Mouse (Mus musculus) cerebellum, postnatal 4 days (tissue): Measurements from ENCODE around the gene Cmbl.

Experiments used
- DNase-seq, 2 experiments: peaks; one replicate each; pipeline ENCODE4 v3.0.0; 2022; ENCODE audit warnings: low spot score in 2 of 2, mixed read lengths in 1 of 2

Gene Cmbl

DNA sequence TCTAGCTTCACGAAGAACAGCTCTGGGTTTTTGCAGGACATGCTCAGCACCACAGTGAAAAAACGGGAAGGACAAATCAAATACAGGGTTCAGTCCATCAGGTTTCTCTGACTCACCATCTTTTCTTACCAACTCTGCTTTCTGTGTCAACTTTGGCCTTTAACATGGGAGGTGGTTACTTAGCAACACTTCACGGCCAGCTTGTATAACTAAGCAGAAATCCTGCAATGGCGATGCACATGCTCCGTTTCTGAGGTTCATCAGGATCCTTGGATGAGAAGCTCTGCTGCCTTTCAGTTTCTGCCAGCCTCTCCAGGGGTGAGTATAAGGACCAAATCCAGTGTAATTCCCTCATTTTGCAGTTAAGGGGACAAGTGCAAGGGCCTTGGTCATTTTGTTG is at the start of gene Cmbl:
Cmbl (plus strand) TSS at position 206 of the 400 bp plus-strand sequence.
- DNase-seq = no peak

- DNase-seq = no peak
Observed at GRCm38 (mm10) chr15:31517186-31517585, 48.0 kb upstream of the Cmbl start.

DNA sequence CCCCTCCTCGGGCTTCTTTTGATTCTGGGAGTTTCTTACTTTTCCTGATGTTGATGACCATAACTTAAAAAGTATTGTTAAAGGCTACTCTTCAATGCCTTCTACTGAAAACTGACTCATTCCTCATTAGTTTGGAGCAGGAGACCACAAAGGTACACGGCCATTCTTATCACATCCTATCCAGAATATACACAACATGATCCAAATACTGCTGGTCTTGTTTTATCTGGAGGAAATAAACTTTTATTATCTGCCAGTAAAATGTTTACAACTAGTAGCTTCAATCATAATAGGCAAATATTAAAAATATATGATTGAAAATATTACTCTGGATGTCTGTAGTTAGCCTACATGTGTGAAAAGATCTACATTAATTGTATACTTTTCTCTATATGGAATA is 46.8 kb upstream of the Cmbl start:
- DNase-seq = no peak

GRCm38 (mm10) chr15:31519000-31519399 is 46.2 kb upstream of the Cmbl start:
- DNase-seq = no peak

DNA sequence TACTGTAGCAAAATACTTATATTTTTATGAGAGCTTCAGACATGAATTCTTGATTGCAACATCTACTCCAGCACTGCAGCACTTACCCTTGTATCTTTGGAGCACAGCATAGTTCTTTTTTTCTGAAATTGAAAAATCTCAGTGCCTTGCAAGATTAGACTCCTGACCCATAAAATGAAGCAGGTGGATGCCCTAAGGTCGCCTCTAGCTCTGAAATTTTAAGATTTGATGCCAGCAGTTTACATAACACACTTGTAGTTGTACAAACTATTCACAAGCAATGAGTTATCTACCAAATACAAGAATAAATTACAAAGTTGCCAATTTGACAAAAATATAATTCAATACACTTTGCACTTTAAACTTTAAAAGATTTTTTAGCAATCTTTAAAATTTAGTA is 38.7 kb upstream of the Cmbl start:
- DNase-seq = no peak

- DNase-seq = no peak
Observed at GRCm38 (mm10) chr15:31528477-31528876, 36.7 kb upstream of the Cmbl start.

DNA sequence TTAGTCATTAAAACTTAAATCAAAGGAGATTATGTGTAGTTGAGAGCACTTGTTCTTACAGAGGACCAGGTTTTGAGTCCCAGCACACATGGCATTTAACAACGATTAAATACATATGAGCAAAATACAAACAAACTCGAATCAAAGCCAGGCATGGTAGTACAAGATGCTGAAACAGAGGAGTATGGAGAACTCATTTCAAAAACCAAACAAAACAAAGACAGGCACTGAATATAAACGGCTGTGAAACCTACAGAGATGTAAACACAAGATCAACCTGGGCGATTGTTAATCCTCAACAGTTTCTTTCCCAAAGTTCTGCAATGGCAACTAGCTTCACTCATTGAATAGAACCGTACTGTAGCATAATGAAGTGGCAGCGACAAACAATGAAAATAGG is 36.1 kb upstream of the Cmbl start:
- DNase-seq = no peak

- DNase-seq = peak; percentile 30 to 50
Observed at GRCm38 (mm10) chr15:31529811-31530658, 35.2 kb upstream of the Cmbl start.

GRCm38 (mm10) chr15:31530659-31531445 is 34.3 kb upstream of the Cmbl start, which contains the start of gene March6:
Gene March6 (minus strand): TSS chr15:31531053.
- peak; percentile 84 to 93 for DNase-seq

GRCm38 (mm10) chr15:31531446-31532330 is 33.5 kb upstream of the Cmbl start:
- DNase-seq = no peak

DNA sequence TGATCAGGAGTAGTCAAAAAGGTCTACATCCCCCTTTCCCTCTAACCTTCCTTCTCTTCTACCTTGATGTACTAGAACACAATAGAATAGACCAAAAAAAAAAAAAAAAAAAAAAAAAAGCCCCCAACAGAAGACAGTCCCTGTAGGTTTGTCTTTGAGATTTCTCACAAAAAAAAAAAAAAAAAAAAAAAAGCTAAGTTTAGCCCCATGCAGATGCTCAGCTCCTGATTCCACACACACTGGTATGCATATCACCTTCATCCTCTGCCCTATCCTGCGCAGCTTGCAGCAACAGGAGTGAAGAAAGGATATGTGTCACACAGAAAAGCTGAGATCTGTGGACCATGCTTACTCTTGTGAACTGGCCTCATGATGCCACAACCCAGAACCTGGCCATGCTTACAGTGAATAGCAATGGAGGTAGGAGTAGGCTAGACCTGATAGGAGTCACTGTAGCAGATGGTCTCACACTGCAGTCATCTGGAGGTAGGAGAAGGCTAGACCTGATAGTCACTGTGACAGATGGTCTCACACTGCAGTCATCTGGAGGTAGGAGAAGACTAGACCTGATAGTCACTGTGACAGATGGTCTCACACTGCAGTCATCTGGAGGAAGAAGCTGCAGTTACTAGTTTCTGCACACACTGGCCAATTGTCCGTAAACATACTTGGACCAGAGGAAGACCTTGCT is 32.7 kb upstream of the Cmbl start:
- no peak for DNase-seq

DNA sequence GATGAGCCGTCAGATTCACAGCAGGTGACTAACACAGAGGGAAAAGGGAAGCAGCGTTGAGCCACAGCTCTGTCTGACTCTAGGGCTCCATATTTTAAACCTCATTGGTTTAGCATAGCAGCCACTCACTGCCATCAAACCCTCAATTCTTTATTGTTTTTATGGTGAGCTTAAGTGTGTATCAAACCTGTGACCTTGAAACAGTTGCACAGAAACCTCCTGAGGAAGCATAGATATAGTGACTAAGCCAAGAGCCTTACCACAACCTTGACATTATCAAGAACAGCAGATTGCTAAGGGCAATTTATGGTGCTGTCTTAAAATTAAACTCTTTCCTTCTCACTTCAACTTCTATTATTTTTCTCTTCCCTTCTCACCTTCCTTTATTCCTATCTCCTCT is 31.7 kb upstream of the Cmbl start:
- no peak for DNase-seq

GRCm38 (mm10) chr15:31534421-31535258 is 30.5 kb upstream of the Cmbl start:
- DNase-seq = no peak

DNA sequence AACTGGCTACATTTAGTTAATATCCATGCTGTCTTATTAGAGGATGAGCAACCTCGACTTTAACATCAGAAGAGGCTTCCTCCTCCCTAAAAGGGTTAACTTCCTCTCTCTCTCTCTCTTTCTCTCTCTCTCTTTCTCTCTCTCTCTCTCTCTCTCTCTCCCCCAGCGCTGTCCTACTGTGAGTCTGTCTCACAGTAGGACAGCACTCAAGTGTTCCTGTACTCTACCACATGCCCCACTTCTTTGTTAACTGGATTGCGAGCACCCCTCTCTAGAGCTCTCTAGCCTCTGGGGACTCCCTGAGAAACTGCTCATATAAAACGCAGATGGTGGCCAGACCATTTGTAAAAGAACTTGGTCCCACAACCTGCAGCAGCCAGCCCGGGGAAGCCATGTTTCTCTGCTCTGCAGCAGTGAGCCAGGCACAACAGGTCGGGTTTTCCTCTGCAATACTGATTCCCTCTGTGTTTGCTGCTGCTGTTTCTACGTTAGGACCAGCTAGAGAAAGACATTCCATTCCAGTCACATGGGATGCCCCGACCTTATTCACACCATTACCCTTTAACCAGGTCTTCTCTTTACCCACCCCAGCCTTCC is 29.8 kb upstream of the Cmbl start:
- DNase-seq = no peak

DNA sequence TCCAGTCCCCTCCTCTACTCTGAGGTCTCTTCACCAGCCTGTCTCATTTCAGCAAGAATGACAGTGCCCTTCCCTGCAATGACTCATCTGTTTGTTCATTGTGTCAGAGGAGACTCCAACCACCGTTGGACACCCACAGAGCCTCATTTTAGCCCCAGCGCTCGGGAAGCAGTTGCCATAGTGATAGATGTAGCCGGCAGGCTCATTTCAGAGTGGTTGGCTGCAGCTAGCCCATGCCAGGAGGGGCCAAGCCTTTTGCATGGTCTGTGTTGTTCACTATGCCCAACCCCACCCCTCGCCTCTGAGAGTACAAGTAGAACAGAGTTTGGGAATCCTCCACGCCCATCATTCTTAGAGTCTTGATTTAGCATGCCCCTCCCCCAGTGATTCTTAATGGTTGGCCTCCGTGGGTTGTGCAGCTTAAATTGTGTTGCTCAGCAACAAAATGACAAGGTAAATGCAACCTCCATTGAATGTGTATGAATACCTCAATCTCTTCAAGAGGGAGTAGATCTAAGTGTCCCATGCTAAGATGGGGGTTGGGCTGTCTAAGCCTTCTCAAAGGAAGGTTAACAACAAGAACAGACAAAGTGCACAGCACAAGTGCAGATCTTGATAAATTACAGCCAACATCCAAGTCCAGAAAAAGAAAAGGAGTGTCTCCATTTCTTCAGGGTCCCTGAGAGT is 29.0 kb upstream of the Cmbl start:
- peak in 1 of 2 experiments; percentile 46 for DNase-seq

- no peak for DNase-seq
Observed at GRCm38 (mm10) chr15:31537706-31538105, 27.5 kb upstream of the Cmbl start.

DNA sequence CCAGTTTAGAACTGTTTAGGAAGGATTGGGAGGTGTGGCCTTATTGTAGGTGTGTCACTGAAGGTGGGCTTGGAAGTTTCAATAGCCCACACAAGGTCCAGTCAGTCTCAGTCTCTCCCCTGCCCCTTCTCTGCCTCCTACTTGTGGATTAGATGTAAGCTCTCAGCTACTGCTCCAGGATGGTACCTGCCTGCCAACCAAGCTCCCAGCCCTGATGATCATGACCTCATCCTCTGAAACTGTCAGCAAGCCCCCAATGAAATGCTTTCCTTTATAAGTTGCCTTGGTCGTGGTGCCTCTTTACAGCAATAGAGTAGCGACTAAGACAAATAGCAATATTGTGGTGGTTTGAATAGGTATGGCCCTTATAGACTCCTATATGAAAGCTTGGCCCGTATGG is 26.8 kb upstream of the Cmbl start:
- no peak for DNase-seq

GRCm38 (mm10) chr15:31539643-31540512 is 25.3 kb upstream of the Cmbl start:
- no peak for DNase-seq

- DNase-seq = no peak
Observed at GRCm38 (mm10) chr15:31540513-31540802, 24.7 kb upstream of the Cmbl start.
